ENCODE assay signal across 25 mouse cellular contexts in genomic region chr3:50879595-50879994, GRCm38 (mm10).
DNase-seq lines count a peak whose midpoint lies in the region; ATAC-seq and TF ChIP-seq lines count a peak whose summit lies in the region.
"Had no signal": no experiment of that assay in that cellular context is flagged by ENCODE, and none has a peak within 500 bp of the region (broad histone marks: within the 10 kb centered on the region; RNA-seq: fewer than 3 reads in every experiment).

No protein-coding gene starts in this region.

- intact Hi-C loops in heart, adult 2 months (cut with DNase I), result no loop called here

- TF ChIP-seq POLR2A in heart, adult 2 months (IDR thresholded peaks at IDR 0.05; ENCODE audit: insufficient read depth, low read depth, low read length), result no peak

- no peaks in the 10 kb centered on the region for H3K36me3 ChIP-seq in embryonic facial prominence, embryonic 14.5 days (ENCODE audit: control insufficient read depth, insufficient read depth, low read length)
- H3K36me3 ChIP-seq in embryonic facial prominence, embryonic 10.5 days (replicated peaks), result no peaks in the 10 kb centered on the region
- H3K36me3 ChIP-seq in heart, embryonic 13.5 days, result no peaks in the 10 kb centered on the region
- no peaks in the 10 kb centered on the region for H3K36me3 ChIP-seq in heart, adult 2 months (ENCODE audit: control insufficient read depth, insufficient read depth, low read length)
- H3K36me3 ChIP-seq in midbrain, embryonic 11.5 days (ENCODE audit: control insufficient read depth, insufficient read depth, low read length), result no peaks in the 10 kb centered on the region
- H3K36me3 ChIP-seq in midbrain, embryonic 16.5 days (ENCODE audit: control insufficient read depth, insufficient read depth, low read length), result no peaks in the 10 kb centered on the region
- H3K36me3 ChIP-seq: embryonic facial prominence, embryonic 12.5 days; forebrain, embryonic 12.5 days; G1E; heart, embryonic 10.5 days; hindbrain, embryonic 12.5 days had no signal

- H3K27ac ChIP-seq in embryonic facial prominence, embryonic 14.5 days (replicated peaks; ENCODE audit: low read depth, low read length), result 0 out of 2 replicates have a peak overlapping the region, but pooled peaks have one; percentile 10
- H3K27ac ChIP-seq in embryonic facial prominence, embryonic 10.5 days (replicated peaks), result no peak overlapping the region
- H3K27ac ChIP-seq in heart, embryonic 13.5 days (replicated peaks), result peak overlapping the region; percentile 45
- H3K27ac ChIP-seq in heart, adult 2 months, result no peak overlapping the region
- H3K27ac ChIP-seq in midbrain, embryonic 11.5 days (ENCODE audit: low read depth, low read length), result no peak overlapping the region
- no peak overlapping the region for H3K27ac ChIP-seq in midbrain, embryonic 16.5 days (ENCODE audit: low read length)
- H3K27ac ChIP-seq: embryonic facial prominence, embryonic 12.5 days; forebrain, embryonic 12.5 days; heart, embryonic 10.5 days; hindbrain, embryonic 12.5 days had no signal

- H3K9me3 ChIP-seq in embryonic facial prominence, embryonic 14.5 days (ENCODE audit: control insufficient read depth, low read length), result no peaks in the 10 kb centered on the region
- no peaks in the 10 kb centered on the region for H3K9me3 ChIP-seq in embryonic facial prominence, embryonic 10.5 days
- H3K9me3 ChIP-seq in heart, embryonic 13.5 days, result no peaks in the 10 kb centered on the region
- no peaks in the 10 kb centered on the region for H3K9me3 ChIP-seq in midbrain, embryonic 11.5 days (ENCODE audit: control insufficient read depth, low read length)
- no peaks in the 10 kb centered on the region; the same call in 1 of the 2 replicates for H3K9me3 ChIP-seq in midbrain, embryonic 16.5 days (replicated peaks; ENCODE audit: control insufficient read depth, low read length, poor library complexity, severe bottlenecking)
- H3K9me3 ChIP-seq: embryonic facial prominence, embryonic 12.5 days; forebrain, embryonic 12.5 days; heart, embryonic 10.5 days; hindbrain, embryonic 12.5 days had no signal

- H3K9ac ChIP-seq in embryonic facial prominence, embryonic 14.5 days (ENCODE audit: low read depth, low read length), result no peak overlapping the region
- no peak overlapping the region for H3K9ac ChIP-seq in heart, embryonic 13.5 days
- H3K9ac ChIP-seq in heart, adult 2 months (ENCODE audit: low read depth, low read length), result no peak overlapping the region
- no peak overlapping the region for H3K9ac ChIP-seq in midbrain, embryonic 11.5 days (ENCODE audit: low read length)
- no peak overlapping the region for H3K9ac ChIP-seq in midbrain, embryonic 16.5 days (ENCODE audit: low read depth, low read length)
- H3K9ac ChIP-seq: embryonic facial prominence, embryonic 12.5 days; forebrain, embryonic 12.5 days; hindbrain, embryonic 12.5 days had no signal

- H3K4me3 ChIP-seq in embryonic facial prominence, embryonic 14.5 days (ENCODE audit: low read depth, low read length), result no peak overlapping the region
- no peak overlapping the region for H3K4me3 ChIP-seq in embryonic facial prominence, embryonic 10.5 days
- no peak overlapping the region for H3K4me3 ChIP-seq in heart, embryonic 13.5 days
- no peak overlapping the region for H3K4me3 ChIP-seq in heart, adult 2 months
- no peak overlapping the region for H3K4me3 ChIP-seq in midbrain, embryonic 11.5 days (ENCODE audit: low read depth, low read length)
- H3K4me3 ChIP-seq in midbrain, embryonic 16.5 days (ENCODE audit: low read depth, low read length), result no peak overlapping the region
- H3K4me3 ChIP-seq: embryonic facial prominence, embryonic 12.5 days; forebrain, embryonic 12.5 days; heart, embryonic 10.5 days; hindbrain, embryonic 12.5 days had no signal

- TF ChIP-seq CTCF in heart, adult 2 months (IDR thresholded peaks at IDR 0.05), result no peak

- H3K27me3 ChIP-seq in embryonic facial prominence, embryonic 14.5 days (replicated peaks; ENCODE audit: control insufficient read depth, insufficient read depth, low read length), result no peaks in the 10 kb centered on the region
- H3K27me3 ChIP-seq in embryonic facial prominence, embryonic 10.5 days (replicated peaks; ENCODE audit: low read depth, poor library complexity, severe bottlenecking), result no peaks in the 10 kb centered on the region
- H3K27me3 ChIP-seq in heart, embryonic 13.5 days (replicated peaks), result no peaks in the 10 kb centered on the region
- H3K27me3 ChIP-seq in heart, adult 2 months (ENCODE audit: control insufficient read depth, insufficient read depth, low read length), result no peaks in the 10 kb centered on the region
- no peaks in the 10 kb centered on the region for H3K27me3 ChIP-seq in midbrain, embryonic 11.5 days (ENCODE audit: control insufficient read depth, insufficient read depth, low read length)
- no peaks in the 10 kb centered on the region for H3K27me3 ChIP-seq in midbrain, embryonic 16.5 days (ENCODE audit: control insufficient read depth, insufficient read depth, low read depth, low read length)
- H3K27me3 ChIP-seq: embryonic facial prominence, embryonic 12.5 days; forebrain, embryonic 12.5 days; hindbrain, embryonic 12.5 days had no signal

- no peak overlapping the region for H3K4me2 ChIP-seq in embryonic facial prominence, embryonic 14.5 days (ENCODE audit: low read depth, low read length)
- no peak overlapping the region for H3K4me2 ChIP-seq in heart, embryonic 13.5 days
- H3K4me2 ChIP-seq in midbrain, embryonic 11.5 days, result no peak overlapping the region
- H3K4me2 ChIP-seq in midbrain, embryonic 16.5 days (ENCODE audit: low read length), result no peak overlapping the region
- H3K4me2 ChIP-seq: embryonic facial prominence, embryonic 12.5 days; forebrain, embryonic 12.5 days; hindbrain, embryonic 12.5 days had no signal

- ATAC-seq in embryonic facial prominence, embryonic 14.5 days (ENCODE audit: low read depth), result no peak
- ATAC-seq in heart, embryonic 13.5 days (ENCODE audit: extremely low read depth, insufficient number of reproducible peaks, low FRiP score, low TSS enrichment), result no peak
- no peak for ATAC-seq in midbrain, embryonic 11.5 days (ENCODE audit: low FRiP score)
- no peak for ATAC-seq in midbrain, embryonic 16.5 days
- ATAC-seq in megakaryocyte progenitor cell, adult 5-6 weeks (replicated peaks; ENCODE audit: poor library complexity), result peak; percentile 85
- ATAC-seq: CD4-positive, CD25-positive, alpha-beta regulatory T cell, adult 4 months; forebrain, embryonic 16.5 days; hindbrain, embryonic 16.5 days; inflammation-experienced regulatory T-cells, adult 6 months had no signal

- no peak for DNase-seq in embryonic facial prominence, embryonic 14.5 days (ENCODE audit: low spot score)
- no peak for DNase-seq in embryonic facial prominence, embryonic 10.5 days (ENCODE audit: low spot score)
- no peak for DNase-seq in heart, adult 2 months
- DNase-seq in midbrain, embryonic 11.5 days (ENCODE audit: low spot score, missing footprints), result peak; percentile 75
- no peak for DNase-seq in Muller cell, postnatal 12 days (ENCODE audit: inconsistent ontology term)
- DNase-seq: adrenal gland, adult 2 months; adrenal gland, postnatal 25 days; B cell, adult 2 months; cerebellum, adult 18-20 months; cerebellum, adult 9-11 months; embryo, embryonic 11 days; gastrocnemius, postnatal 10 days; heart, postnatal 4 days had no signal

- 87% methylated on average over 8 of the region's 8 CpGs for WGBS in embryonic facial prominence, embryonic 14.5 days
- 86% methylated on average over 8 of the region's 8 CpGs for WGBS in embryonic facial prominence, embryonic 10.5 days
- 57% methylated on average over 8 of the region's 8 CpGs for WGBS in heart, embryonic 13.5 days
- 36% methylated on average over 8 of the region's 8 CpGs for WGBS in heart, adult 2 months
- WGBS in midbrain, embryonic 11.5 days, result 89% methylated on average over 8 of the region's 8 CpGs
- WGBS in midbrain, embryonic 16.5 days, result 85% methylated on average over 8 of the region's 8 CpGs

- H3K4me1 ChIP-seq in embryonic facial prominence, embryonic 14.5 days (ENCODE audit: control insufficient read depth, insufficient read depth, low read length), result no peaks in the 10 kb centered on the region
- peaks cover 13% of the 10 kb centered on the region for H3K4me1 ChIP-seq in embryonic facial prominence, embryonic 10.5 days
- peaks cover 10% of the 10 kb centered on the region; the same call in 1 of the 2 replicates for H3K4me1 ChIP-seq in heart, embryonic 13.5 days
- H3K4me1 ChIP-seq in heart, adult 2 months (ENCODE audit: control insufficient read depth, insufficient read depth, low read length), result no peaks in the 10 kb centered on the region
- H3K4me1 ChIP-seq in midbrain, embryonic 11.5 days (ENCODE audit: control insufficient read depth, insufficient read depth, low read length), result peaks cover 19% of the 10 kb centered on the region
- H3K4me1 ChIP-seq in midbrain, embryonic 16.5 days (ENCODE audit: control insufficient read depth, insufficient read depth, low read length), result peaks cover 8% of the 10 kb centered on the region
- H3K4me1 ChIP-seq: embryonic facial prominence, embryonic 12.5 days had no signal

- H3K79me2 ChIP-seq in heart, adult 2 months (replicated peaks; ENCODE audit: control insufficient read depth, insufficient read depth, low read length), result no peaks in the 10 kb centered on the region

- no peak for TF ChIP-seq EP300 in heart, adult 2 months (IDR thresholded peaks at IDR 0.05; ENCODE audit: insufficient read depth, low read depth, low read length)

Comparison
In these comparisons a context has a peak if more than half of its experiments do, and no peak if none do; other contexts are left out.
1. H3K27ac ChIP-seq: peak in embryonic facial prominence, embryonic 14.5 days (single experiment) and heart, embryonic 13.5 days (single experiment); none in embryonic facial prominence, embryonic 10.5 days (single experiment), heart, adult 2 months (single experiment), midbrain, embryonic 11.5 days (single experiment) and midbrain, embryonic 16.5 days (single experiment).